ENCODE assay signal across 29 mouse cellular contexts in the genomic region with DNA sequence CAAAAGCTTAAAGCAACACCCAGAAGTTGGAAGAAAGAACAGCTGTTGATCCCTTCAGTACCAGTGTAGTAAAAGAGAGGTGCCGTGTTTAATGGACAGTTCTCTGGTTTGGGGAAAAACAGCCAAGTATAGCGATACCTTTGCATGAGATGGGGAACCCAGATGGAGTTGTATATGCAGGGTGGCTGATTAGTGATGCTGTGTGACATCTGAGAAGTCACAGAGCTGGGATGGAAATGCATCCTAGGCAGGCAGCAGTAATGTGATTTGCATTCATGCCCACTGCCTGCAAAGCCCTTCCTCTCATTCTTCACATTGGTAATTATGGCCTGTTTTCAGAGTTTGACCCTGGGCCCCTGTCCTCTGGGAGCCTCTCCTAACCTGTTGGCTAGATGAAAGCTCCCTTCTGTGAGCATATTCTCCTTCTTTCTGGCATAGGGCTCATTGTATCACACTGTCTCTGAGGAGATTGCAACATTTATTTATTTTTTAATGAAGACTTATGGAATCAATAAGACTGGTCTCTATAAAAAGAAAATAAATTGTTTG.
A peak's percentile ranks its signal among the peaks of the same experiment; 100 is the strongest.
DNase-seq lines count a peak whose midpoint lies in the region; ATAC-seq lines count a peak whose summit lies in the region.
"Had no signal": no experiment of that assay in that cellular context is flagged by ENCODE, and none has a peak within 500 bp of the region (broad histone marks: within the 10 kb centered on the region; RNA-seq: fewer than 3 reads in every experiment).

No protein-coding gene starts in this region.

- no peak overlapping the region for H3K4me3 ChIP-seq in forebrain, embryonic 13.5 days
- no peak overlapping the region for H3K4me3 ChIP-seq in forebrain, embryonic 11.5 days (ENCODE audit: low read depth, low read length)
- H3K4me3 ChIP-seq in midbrain, embryonic 12.5 days, result no peak overlapping the region
- H3K4me3 ChIP-seq in midbrain, embryonic 16.5 days (ENCODE audit: low read depth, low read length), result no peak overlapping the region
- no peak overlapping the region for H3K4me3 ChIP-seq in embryonic facial prominence, embryonic 10.5 days
- no peak overlapping the region for H3K4me3 ChIP-seq in forebrain, embryonic 16.5 days (replicated peaks; ENCODE audit: low read length)
- H3K4me3 ChIP-seq: embryonic facial prominence, embryonic 12.5 days; erythroblast, embryonic 14.5 days; heart, embryonic 13.5 days; intestine, embryonic 15.5 days; liver, embryonic 12.5 days; neural tube, embryonic 15.5 days; stomach, embryonic 15.5 days had no signal

- no peaks in the 10 kb centered on the region for H3K36me3 ChIP-seq in forebrain, embryonic 13.5 days (ENCODE audit: poor library complexity, severe bottlenecking)
- H3K36me3 ChIP-seq in forebrain, embryonic 11.5 days (ENCODE audit: control insufficient read depth, insufficient read depth, low read length), result no peaks in the 10 kb centered on the region
- H3K36me3 ChIP-seq in midbrain, embryonic 12.5 days, result no peaks in the 10 kb centered on the region
- no peaks in the 10 kb centered on the region for H3K36me3 ChIP-seq in midbrain, embryonic 16.5 days (ENCODE audit: control insufficient read depth, insufficient read depth, low read length)
- H3K36me3 ChIP-seq in embryonic facial prominence, embryonic 10.5 days (replicated peaks), result no peaks in the 10 kb centered on the region
- no peaks in the 10 kb centered on the region for H3K36me3 ChIP-seq in forebrain, embryonic 16.5 days (ENCODE audit: control insufficient read depth, insufficient read depth)
- H3K36me3 ChIP-seq: embryonic facial prominence, embryonic 12.5 days; G1E; heart, embryonic 13.5 days; intestine, embryonic 15.5 days; liver, embryonic 12.5 days; neural tube, embryonic 15.5 days; stomach, embryonic 15.5 days had no signal

- H3K27ac ChIP-seq in forebrain, embryonic 13.5 days, result no peak overlapping the region
- no peak overlapping the region for H3K27ac ChIP-seq in forebrain, embryonic 11.5 days (ENCODE audit: low read depth, low read length)
- H3K27ac ChIP-seq in midbrain, embryonic 12.5 days (replicated peaks), result no peak overlapping the region
- no peak overlapping the region for H3K27ac ChIP-seq in midbrain, embryonic 16.5 days (ENCODE audit: low read length)
- no peak overlapping the region for H3K27ac ChIP-seq in embryonic facial prominence, embryonic 10.5 days (replicated peaks)
- H3K27ac ChIP-seq in forebrain, embryonic 16.5 days (ENCODE audit: low read length), result no peak overlapping the region
- H3K27ac ChIP-seq: embryonic facial prominence, embryonic 12.5 days; heart, embryonic 13.5 days; intestine, embryonic 15.5 days; kidney, postnatal 0 days; liver, embryonic 12.5 days; neural tube, embryonic 15.5 days; stomach, embryonic 15.5 days had no signal

- H3K9ac ChIP-seq in forebrain, embryonic 13.5 days, result no peak overlapping the region
- no peak overlapping the region for H3K9ac ChIP-seq in forebrain, embryonic 11.5 days (ENCODE audit: low read length)
- H3K9ac ChIP-seq in midbrain, embryonic 12.5 days (replicated peaks), result no peak overlapping the region
- H3K9ac ChIP-seq in midbrain, embryonic 16.5 days (ENCODE audit: low read depth, low read length), result no peak overlapping the region
- no peak overlapping the region for H3K9ac ChIP-seq in forebrain, embryonic 16.5 days (replicated peaks; ENCODE audit: low read depth, low read length)
- H3K9ac ChIP-seq: embryonic facial prominence, embryonic 12.5 days; heart, embryonic 13.5 days; intestine, embryonic 15.5 days; liver, embryonic 12.5 days; neural tube, embryonic 15.5 days; stomach, embryonic 15.5 days had no signal

- ATAC-seq in forebrain, embryonic 13.5 days, result peak; percentile 70
- no peak; the same call in 1 of the 2 replicates for ATAC-seq in forebrain, embryonic 11.5 days (replicated peaks; ENCODE audit: low FRiP score)
- ATAC-seq in midbrain, embryonic 12.5 days (ENCODE audit: low FRiP score, low read depth), result peak; percentile 52; the same call in 1 of the 2 replicates
- ATAC-seq in midbrain, embryonic 16.5 days, result no peak
- peak; percentile 54; the same call in 1 of the 2 replicates for ATAC-seq in forebrain, embryonic 16.5 days
- ATAC-seq: hindbrain, embryonic 16.5 days; intestine, embryonic 15.5 days; liver, embryonic 12.5 days had no signal

- WGBS in forebrain, embryonic 13.5 days, result 69% methylated on average over 2 of the region's 2 CpGs
- 77% methylated on average over 2 of the region's 2 CpGs for WGBS in forebrain, embryonic 11.5 days
- 71% methylated on average over 2 of the region's 2 CpGs for WGBS in midbrain, embryonic 12.5 days
- 66% methylated on average over 2 of the region's 2 CpGs for WGBS in midbrain, embryonic 16.5 days
- WGBS in embryonic facial prominence, embryonic 10.5 days, result 69% methylated on average over 2 of the region's 2 CpGs
- 51% methylated on average over 2 of the region's 2 CpGs for WGBS in forebrain, embryonic 16.5 days

- no peak for DNase-seq in forebrain, embryonic 11.5 days (ENCODE audit: low spot score)
- peak; percentile 29 for DNase-seq in embryonic facial prominence, embryonic 10.5 days (ENCODE audit: low spot score)
- DNase-seq in gastrocnemius, postnatal 25 days, result no peak
- DNase-seq in right cerebral cortex, postnatal 4 days, result no peak
- DNase-seq: adrenal gland, adult 8-10 months; cerebellum, adult 9-10 months; cerebellum, postnatal 36 days; heart, postnatal 10 days; kidney, adult 2 months; kidney, postnatal 4 days; left cerebral cortex, postnatal 4 days; lung, adult 18-20 months; lung, postnatal 10 days; retina, postnatal 1 day; right cerebral cortex, postnatal 14 days had no signal

- no peaks in the 10 kb centered on the region for H3K27me3 ChIP-seq in forebrain, embryonic 13.5 days
- no peaks in the 10 kb centered on the region for H3K27me3 ChIP-seq in forebrain, embryonic 11.5 days (ENCODE audit: control insufficient read depth, insufficient read depth, low read length)
- no peaks in the 10 kb centered on the region for H3K27me3 ChIP-seq in midbrain, embryonic 12.5 days
- no peaks in the 10 kb centered on the region for H3K27me3 ChIP-seq in midbrain, embryonic 16.5 days (ENCODE audit: control insufficient read depth, insufficient read depth, low read depth, low read length)
- no peaks in the 10 kb centered on the region for H3K27me3 ChIP-seq in embryonic facial prominence, embryonic 10.5 days (replicated peaks; ENCODE audit: low read depth, poor library complexity, severe bottlenecking)
- no peaks in the 10 kb centered on the region for H3K27me3 ChIP-seq in forebrain, embryonic 16.5 days (replicated peaks; ENCODE audit: control insufficient read depth, insufficient read depth, low read length)
- H3K27me3 ChIP-seq: embryonic facial prominence, embryonic 12.5 days; heart, embryonic 13.5 days; intestine, embryonic 15.5 days; liver, embryonic 12.5 days; neural tube, embryonic 15.5 days; stomach, embryonic 15.5 days had no signal

- peaks cover 8% of the 10 kb centered on the region for H3K4me1 ChIP-seq in forebrain, embryonic 13.5 days
- 0 out of 2 replicates have a peak, but pooled peaks cover 2% of the 10 kb centered on the region for H3K4me1 ChIP-seq in forebrain, embryonic 11.5 days (replicated peaks; ENCODE audit: control insufficient read depth, insufficient read depth, low read length)
- no peaks in the 10 kb centered on the region; the same call in 1 of the 2 replicates for H3K4me1 ChIP-seq in midbrain, embryonic 12.5 days
- H3K4me1 ChIP-seq in midbrain, embryonic 16.5 days (ENCODE audit: control insufficient read depth, insufficient read depth, low read length), result no peaks in the 10 kb centered on the region
- peaks cover 11% of the 10 kb centered on the region for H3K4me1 ChIP-seq in embryonic facial prominence, embryonic 10.5 days
- H3K4me1 ChIP-seq in forebrain, embryonic 16.5 days (replicated peaks; ENCODE audit: control insufficient read depth, insufficient read depth, low read length), result no peaks in the 10 kb centered on the region
- H3K4me1 ChIP-seq: heart, embryonic 13.5 days; intestine, embryonic 15.5 days; liver, embryonic 12.5 days; neural tube, embryonic 15.5 days; stomach, embryonic 15.5 days had no signal

- no peak overlapping the region for H3K4me2 ChIP-seq in forebrain, embryonic 13.5 days
- no peak overlapping the region for H3K4me2 ChIP-seq in forebrain, embryonic 11.5 days (ENCODE audit: low read depth, low read length, severe bottlenecking)
- H3K4me2 ChIP-seq in midbrain, embryonic 12.5 days (replicated peaks), result no peak overlapping the region
- no peak overlapping the region for H3K4me2 ChIP-seq in midbrain, embryonic 16.5 days (ENCODE audit: low read length)
- no peak overlapping the region for H3K4me2 ChIP-seq in forebrain, embryonic 16.5 days (ENCODE audit: low read length)
- H3K4me2 ChIP-seq: embryonic facial prominence, embryonic 12.5 days; heart, embryonic 13.5 days; intestine, embryonic 15.5 days; liver, embryonic 12.5 days; neural tube, embryonic 15.5 days; stomach, embryonic 15.5 days had no signal

- no peaks in the 10 kb centered on the region for H3K9me3 ChIP-seq in forebrain, embryonic 13.5 days (replicated peaks)
- H3K9me3 ChIP-seq in forebrain, embryonic 11.5 days (ENCODE audit: control insufficient read depth, low read length), result no peaks in the 10 kb centered on the region
- no peaks in the 10 kb centered on the region for H3K9me3 ChIP-seq in midbrain, embryonic 12.5 days
- H3K9me3 ChIP-seq in midbrain, embryonic 16.5 days (replicated peaks; ENCODE audit: control insufficient read depth, low read length, poor library complexity, severe bottlenecking), result no peaks in the 10 kb centered on the region
- H3K9me3 ChIP-seq in embryonic facial prominence, embryonic 10.5 days, result no peaks in the 10 kb centered on the region
- no peaks in the 10 kb centered on the region for H3K9me3 ChIP-seq in forebrain, embryonic 16.5 days (ENCODE audit: control insufficient read depth, low read length)
- H3K9me3 ChIP-seq: embryonic facial prominence, embryonic 12.5 days; G1E; heart, embryonic 13.5 days; intestine, embryonic 15.5 days; liver, embryonic 12.5 days; neural tube, embryonic 15.5 days; stomach, embryonic 15.5 days had no signal

Comparison
In these comparisons a context has a peak if more than half of its experiments do, and no peak if none do; other contexts are left out.
1. ATAC-seq: peak in forebrain, embryonic 13.5 days (single experiment), midbrain, embryonic 12.5 days (single experiment) and forebrain, embryonic 16.5 days (single experiment); none in forebrain, embryonic 11.5 days (single experiment) and midbrain, embryonic 16.5 days (single experiment).